Mouse (Mus musculus) heart, embryonic 15.5 days (tissue): Measurements from ENCODE around the gene 1110051M20Rik. TPM values are rescaled to one million over a fixed set of nuclear protein-coding genes. Genes with fewer than 3 reads are reported as not detected.
A peak's percentile ranks its signal among the peaks of the same experiment; 100 is the strongest.

Experiments
- ATAC-seq: fragments of 200-750 bp; cut with Nextera tagmentation; replicated peaks from 2 replicates; pipeline ENCODE4 v1.8.0; 2017; ENCODE audit warnings: low read depth, moderate TSS enrichment; ENCODE audit not compliant: insufficient number of reproducible peaks, insufficient read depth, low FRiP score
- H3K27ac ChIP-seq: fragments of 300-500 bp; sonication (generic); 2 replicates; pipeline ENCODE4 v1.5.1; 2015; ENCODE audit warnings: mild to moderate bottlenecking, inconsistent platforms
- H3K27me3 ChIP-seq: fragments of 300-500 bp; sonication (generic); 2 replicates; pipeline ENCODE4 v1.6.1; 2015; ENCODE audit warnings: inconsistent platforms
- H3K36me3 ChIP-seq: fragments of 300-500 bp; sonication (generic); 2 replicates; pipeline ENCODE4 v1.6.1; 2015; ENCODE audit warnings: mild to moderate bottlenecking, inconsistent platforms
- H3K4me1 ChIP-seq: fragments of 300-500 bp; sonication (generic); replicated peaks from 2 replicates; pipeline ENCODE4 v1.6.1; 2015; ENCODE audit warnings: inconsistent platforms
- H3K4me2 ChIP-seq: fragments of 300-500 bp; sonication (generic); 2 replicates; pipeline ENCODE4 v1.6.1; 2015; ENCODE audit warnings: inconsistent platforms, mild to moderate bottlenecking, moderate library complexity
- H3K4me3 ChIP-seq: fragments of 300-500 bp; sonication (generic); 2 replicates; pipeline ENCODE4 v1.5.1; 2015; ENCODE audit warnings: mild to moderate bottlenecking, inconsistent platforms
- H3K9ac ChIP-seq: fragments of 300-500 bp; sonication (generic); 2 replicates; pipeline ENCODE4 v1.6.1; 2015; ENCODE audit warnings: mild to moderate bottlenecking, inconsistent platforms
- H3K9me3 ChIP-seq: fragments of 300-500 bp; sonication (generic); replicated peaks from 2 replicates; pipeline ENCODE4 v1.6.1; 2016; ENCODE audit warnings: inconsistent platforms
- whole genome bisulfite sequencing: fragments of 180-500 bp; shearing (Covaris S2); methylation state at CpG from one replicate; pipeline ENCODE4 v1.1.7; 2015; ENCODE audit warnings: mixed read lengths; 5-methylcytosine and 5-hydroxymethylcytosine counted together
- polyA plus RNA-seq: library from polyadenylated mRNA; unstranded; fragments of >200 nt; fragmentation: Nextera tagmentation; extraction: Ambion mirVana; gene quantifications from 2 replicates; pipeline ENCODE4 v1.2.1, GENCODE M21; 2015

The 1110051M20Rik gene
- polyA plus RNA-seq, 1 experiment from 2014 or later: 34.8 TPM

- Histone ChIP-seq H3K27me3 (no peaks in the 10 kb centered on the region), H3K9me3 (no peaks in the 10 kb centered on the region), H3K27ac (peak overlapping the region; percentile 88), H3K9ac (peak overlapping the region; percentile 85), H3K36me3 (no peaks in the 10 kb centered on the region), H3K4me1 (peaks cover 46% of the 10 kb centered on the region), H3K4me2 (peak overlapping the region; percentile 95), H3K4me3 (peak overlapping the region; percentile 80)
- ATAC-seq: peak; percentile 50
- WGBS: under 1% methylated on average over 45 of the region's 45 CpGs
Observed at GRCm38 (mm10) chr2:91457656-91458251, 13.2 kb upstream of the 1110051M20Rik start.

GRCm38 (mm10) chr2:91457259-91457655, 12.8 kb upstream of the 1110051M20Rik start, which contains the start of gene Lrp4:
Gene Lrp4 (plus strand): TSS chr2:91457511.
- Histone ChIP-seq H3K27me3 (no peaks in the 10 kb centered on the region), H3K4me1 (peaks cover 46% of the 10 kb centered on the region)

GRCm38 (mm10) chr2:91456491-91457100, 12.1 kb upstream of the 1110051M20Rik start:
- 45% methylated on average over 9 of the region's 9 CpGs for WGBS

More at GRCm38 (mm10) chr2:91457259-91457655, 12.8 kb upstream of the 1110051M20Rik start, which contains the start of gene Lrp4:
- Histone ChIP-seq H3K27ac (peak within 1 kb of the TSS; percentile 88), H3K36me3 (no peaks in the 10 kb centered on the region), H3K9me3 (no peaks in the 10 kb centered on the region), H3K4me2 (peak within 1 kb of the TSS; percentile 95), H3K4me3 (peak within 1 kb of the TSS; percentile 80), H3K9ac (peak within 1 kb of the TSS; percentile 85)
- ATAC-seq: peak; percentile 84
- under 1% methylated on average over 24 of the region's 36 CpGs for WGBS

GRCm38 (mm10) chr2:91455826-91456225, 11.3 kb upstream of the 1110051M20Rik start:
- Histone ChIP-seq H3K9ac (no peak overlapping the region), H3K4me2 (no peak overlapping the region), H3K9me3 (no peaks in the 10 kb centered on the region), H3K4me3 (no peak overlapping the region), H3K27ac (no peak overlapping the region), H3K36me3 (no peaks in the 10 kb centered on the region), H3K4me1 (peaks cover 32% of the 10 kb centered on the region), H3K27me3 (no peaks in the 10 kb centered on the region)
- ATAC-seq: no peak
- 6% methylated on average over 4 of the region's 4 CpGs for WGBS

More at GRCm38 (mm10) chr2:91456491-91457100, 12.1 kb upstream of the 1110051M20Rik start:
- Histone ChIP-seq H3K4me3 (peak overlapping the region; percentile 80), H3K4me2 (peak overlapping the region; percentile 95), H3K9ac (peak overlapping the region; percentile 85; the same call in 1 of the 2 replicates), H3K9me3 (no peaks in the 10 kb centered on the region), H3K36me3 (no peaks in the 10 kb centered on the region), H3K27me3 (no peaks in the 10 kb centered on the region), H3K4me1 (peaks cover 40% of the 10 kb centered on the region), H3K27ac (peak overlapping the region; percentile 88)
- ATAC-seq: no peak

- Histone ChIP-seq H3K9me3 (no peaks in the 10 kb centered on the region), H3K4me1 (peaks cover 22% of the 10 kb centered on the region), H3K9ac (no peak overlapping the region), H3K36me3 (no peaks in the 10 kb centered on the region), H3K4me2 (no peak overlapping the region), H3K27me3 (no peaks in the 10 kb centered on the region), H3K4me3 (no peak overlapping the region), H3K27ac (no peak overlapping the region)
- no peak for ATAC-seq
- WGBS: 82% methylated on average over 3 of the region's 3 CpGs
Observed at GRCm38 (mm10) chr2:91454434-91454833, 9.9 kb upstream of the 1110051M20Rik start.

- ATAC-seq: no peak
- peaks cover 15% of the 10 kb centered on the region for H3K4me1 ChIP-seq
- H3K4me2 ChIP-seq: no peak overlapping the region
- H3K27me3 ChIP-seq: no peaks in the 10 kb centered on the region
- H3K9me3 ChIP-seq: no peaks in the 10 kb centered on the region
- no peak overlapping the region for H3K4me3 ChIP-seq
- H3K27ac ChIP-seq: no peak overlapping the region
- no peak overlapping the region for H3K9ac ChIP-seq
- 79% methylated on average over 9 of the region's 9 CpGs for WGBS
- no peaks in the 10 kb centered on the region for H3K36me3 ChIP-seq
Observed at GRCm38 (mm10) chr2:91453231-91454075, 8.9 kb upstream of the 1110051M20Rik start.

GRCm38 (mm10) chr2:91452658-91453057, 8.2 kb upstream of the 1110051M20Rik start:
- 29% methylated on average over 8 of the region's 8 CpGs for WGBS

GRCm38 (mm10) chr2:91450316-91450715, 5.8 kb upstream of the 1110051M20Rik start:
- H3K9ac ChIP-seq: no peak overlapping the region
- H3K27me3 ChIP-seq: no peaks in the 10 kb centered on the region
- no peak overlapping the region for H3K27ac ChIP-seq
- H3K4me3 ChIP-seq: no peak overlapping the region
- no peaks in the 10 kb centered on the region for H3K9me3 ChIP-seq
- H3K4me2 ChIP-seq: no peak overlapping the region
- no peak for ATAC-seq
- WGBS: 59% methylated on average over 9 of the region's 9 CpGs
- H3K4me1 ChIP-seq: peaks cover 8% of the 10 kb centered on the region
- no peaks in the 10 kb centered on the region for H3K36me3 ChIP-seq

More at GRCm38 (mm10) chr2:91452658-91453057, 8.2 kb upstream of the 1110051M20Rik start:
- H3K4me1 ChIP-seq: peaks cover 12% of the 10 kb centered on the region
- H3K9me3 ChIP-seq: no peaks in the 10 kb centered on the region
- no peak overlapping the region for H3K9ac ChIP-seq
- H3K4me3 ChIP-seq: no peak overlapping the region
- no peak for ATAC-seq
- H3K27me3 ChIP-seq: no peaks in the 10 kb centered on the region
- H3K36me3 ChIP-seq: no peaks in the 10 kb centered on the region
- peak overlapping the region; percentile 29 for H3K4me2 ChIP-seq
- H3K27ac ChIP-seq: no peak overlapping the region

- Histone ChIP-seq H3K4me3 (no peak overlapping the region), H3K27me3 (no peaks in the 10 kb centered on the region), H3K4me1 (peaks cover 8% of the 10 kb centered on the region), H3K36me3 (no peaks in the 10 kb centered on the region), H3K9me3 (no peaks in the 10 kb centered on the region), H3K4me2 (no peak overlapping the region), H3K27ac (no peak overlapping the region), H3K9ac (no peak overlapping the region)
- 60% methylated on average over 1 of the region's 1 CpGs for WGBS
- no peak for ATAC-seq
Observed at GRCm38 (mm10) chr2:91449662-91450061, 5.2 kb upstream of the 1110051M20Rik start.

GRCm38 (mm10) chr2:91442241-91442640, 2.3 kb downstream of the 1110051M20Rik start:
- H3K4me2 ChIP-seq: no peak overlapping the region
- no peak overlapping the region for H3K9ac ChIP-seq
- no peaks in the 10 kb centered on the region for H3K27me3 ChIP-seq
- no peaks in the 10 kb centered on the region for H3K36me3 ChIP-seq
- no peaks in the 10 kb centered on the region for H3K9me3 ChIP-seq
- H3K4me1 ChIP-seq: peaks cover 10% of the 10 kb centered on the region
- no peak overlapping the region for H3K4me3 ChIP-seq
- WGBS: 41% methylated on average over 1 of the region's 1 CpGs
- ATAC-seq: no peak
- H3K27ac ChIP-seq: no peak overlapping the region

GRCm38 (mm10) chr2:91441715-91442114, 2.8 kb downstream of the 1110051M20Rik start:
- 52% methylated on average over 2 of the region's 2 CpGs for WGBS

More at GRCm38 (mm10) chr2:91441715-91442114, 2.8 kb downstream of the 1110051M20Rik start:
- H3K36me3 ChIP-seq: no peaks in the 10 kb centered on the region
- H3K27me3 ChIP-seq: no peaks in the 10 kb centered on the region
- no peak overlapping the region for H3K4me2 ChIP-seq
- no peak overlapping the region for H3K9ac ChIP-seq
- no peaks in the 10 kb centered on the region for H3K9me3 ChIP-seq
- H3K4me1 ChIP-seq: peaks cover 13% of the 10 kb centered on the region
- no peak overlapping the region for H3K27ac ChIP-seq
- no peak overlapping the region for H3K4me3 ChIP-seq
- no peak for ATAC-seq
